Mouse (Mus musculus): ENCODE data around the gene Fbxo17.

DNA sequence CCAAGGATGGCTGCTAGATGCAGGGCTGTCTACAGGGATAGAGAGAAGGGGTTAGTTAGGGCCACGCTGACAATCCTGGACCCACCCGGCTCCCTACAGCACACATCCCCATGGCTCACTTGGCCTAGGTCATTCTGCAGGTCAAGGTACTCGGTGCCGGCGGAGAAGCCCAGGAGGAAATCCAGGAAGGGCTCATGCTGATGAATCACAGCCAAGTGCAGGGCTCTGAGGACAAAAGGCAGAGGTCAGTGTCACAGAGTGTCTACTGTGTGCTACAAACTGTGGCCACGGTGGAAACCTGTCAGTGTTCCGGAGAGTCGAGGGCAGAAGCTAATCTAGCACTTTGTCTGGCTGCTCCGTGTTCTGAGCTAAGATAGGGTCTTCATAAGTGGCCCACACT, 45.3 kb downstream of the Fbxo17 start:
- TF ChIP-seq CTCF (IDR thresholded peaks at IDR 0.05) (no peak), EP300 (IDR thresholded peaks at IDR 0.05) (no peak)
